Comparison of ENCODE assay signal across 8 mouse cellular contexts in genomic region chr6:57765095-57765878, GRCm38 (mm10). TPM values are rescaled to one million over a fixed set of nuclear protein-coding genes. Genes with fewer than 3 reads are reported as not detected.
DNase-seq lines count a peak whose midpoint lies in the region; ATAC-seq and TF ChIP-seq lines count a peak whose summit lies in the region.

No protein-coding gene starts in this region.

- intact Hi-C loops in left cerebral cortex, postnatal 10 days (cut with DNase I): no loop called here

- peak; percentile 11 for DNase-seq in kidney, adult 9 months
- no peak for DNase-seq in kidney, postnatal 14 days
- DNase-seq in brain, embryonic 14.5 days (ENCODE audit: low read depth): peak; percentile 41
- peak; percentile 24 to 57 for DNase-seq in lung, postnatal 4 days
- no peak for DNase-seq in frontal cortex, postnatal 36 days (ENCODE audit: low spot score in 2 of 2)
- no peak for DNase-seq in yolk sac, embryonic 10.5 days (ENCODE audit: low spot score)
- DNase-seq in left cerebral cortex, postnatal 10 days (ENCODE audit: extremely low spot score in 1 of 2, low spot score in 2 of 2): no peak

- TF ChIP-seq POLR2A in brain, embryonic 14.5 days (IDR thresholded peaks at IDR 0.05; ENCODE audit: borderline replicate concordance, extremely low read depth, insufficient read depth, insufficient read length, poor library complexity, severe bottlenecking): no peak

- TF ChIP-seq CTCF in brain, embryonic 14.5 days (IDR thresholded peaks at IDR 0.05; ENCODE audit: borderline replicate concordance, extremely low read depth, insufficient read depth, insufficient read length): no peak

- ATAC-seq in granulocyte monocyte progenitor cell, adult 5-6 weeks (replicated peaks; ENCODE audit: poor library complexity, severe bottlenecking): peak; percentile 76

RNA-seq across cellular contexts. Expression of gene Vopp1, which starts 59.7 kb away (rescaled TPM):
- polyA plus RNA-seq in brain, embryonic 14.5 days (2012; rRNA removed): 136 and 160 TPM in 2 replicates
- 10.1 and 14.9 TPM in 2 replicates for total RNA-seq in granulocyte monocyte progenitor cell, adult 5-6 weeks (2014; fragmentation: Nextera tagmentation)
- 12.0 TPM in 2 replicates for total RNA-seq in granulocyte monocyte progenitor cell, adult 5-6 weeks (2017)
- total RNA-seq in left cerebral cortex, postnatal 10 days (2021): 100 to 1,000 TPM; 158 to 172 TPM

Comparison
In these comparisons a context has a peak if more than half of its experiments do, and no peak if none do; other contexts are left out.
1. DNase-seq: peak in kidney, adult 9 months (single experiment), brain, embryonic 14.5 days (single experiment) and lung, postnatal 4 days (2 of 2); none in kidney, postnatal 14 days (single experiment), frontal cortex, postnatal 36 days (0 of 2), yolk sac, embryonic 10.5 days (single experiment) and left cerebral cortex, postnatal 10 days (0 of 2).
2. RNA of gene Vopp1, which starts 59.7 kb away (total RNA-seq): 158 to 172 TPM in left cerebral cortex, postnatal 10 days; 10.1 to 14.9 TPM in granulocyte monocyte progenitor cell, adult 5-6 weeks; every median in the first group is over 4 times any median in the second.